Mouse (Mus musculus) CD8-positive naive resting alpha-beta T cell, adult 57 days (primary cell): ENCODE measurements around the gene Grk3. TPM values are rescaled to one million over a fixed set of nuclear protein-coding genes. Genes with fewer than 3 reads are reported as not detected.

Experiments
- total RNA-seq: library from RNA; stranded (reverse); gene quantifications from one replicate; pipeline ENCODE4 v1.2.4, GENCODE M21; 2023

Gene Grk3
- 7.3 TPM for total RNA-seq

DNA sequence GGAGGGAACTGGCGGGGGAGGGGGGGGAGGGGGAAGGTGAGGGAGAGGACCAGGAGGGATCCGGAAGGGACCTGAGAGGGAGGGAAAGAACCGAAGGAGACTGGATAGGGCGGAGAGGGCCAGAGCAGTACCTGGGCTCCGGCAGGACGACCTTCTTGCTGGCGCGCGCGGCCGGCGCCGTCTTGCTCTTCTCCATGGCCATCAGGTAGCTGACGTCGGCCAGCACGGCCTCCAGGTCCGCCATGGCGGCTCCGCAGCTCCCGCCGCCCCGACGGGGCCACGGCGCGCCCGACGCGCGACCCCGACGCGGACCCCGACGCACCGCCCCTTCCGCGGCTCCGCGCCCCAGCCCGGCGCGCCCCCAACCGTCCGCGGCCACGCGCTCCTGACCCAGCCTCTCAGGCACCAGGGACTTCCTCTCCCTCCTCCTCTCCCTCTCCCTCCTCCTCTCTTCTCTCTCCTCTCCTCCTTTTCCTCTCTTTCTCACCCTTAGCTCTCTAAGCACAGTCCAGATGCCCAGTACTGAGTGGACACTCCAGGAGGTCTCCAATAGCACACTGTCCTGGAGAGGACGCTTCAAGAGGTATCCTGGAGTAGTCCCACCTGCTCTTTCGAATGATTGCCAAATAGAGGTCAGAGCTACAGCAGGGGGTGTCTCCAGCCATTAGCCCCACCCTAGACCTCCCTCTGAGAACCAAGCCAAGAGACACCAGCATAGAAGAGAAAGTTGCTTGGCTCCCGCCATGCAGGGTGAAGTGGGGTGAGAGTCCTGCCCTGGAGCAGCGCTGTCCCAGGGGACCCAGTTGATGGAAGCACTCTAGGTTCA, at the start of gene Grk3:
Grk3 (minus strand) TSS at position 556 of the 826 bp plus-strand sequence.

DNA sequence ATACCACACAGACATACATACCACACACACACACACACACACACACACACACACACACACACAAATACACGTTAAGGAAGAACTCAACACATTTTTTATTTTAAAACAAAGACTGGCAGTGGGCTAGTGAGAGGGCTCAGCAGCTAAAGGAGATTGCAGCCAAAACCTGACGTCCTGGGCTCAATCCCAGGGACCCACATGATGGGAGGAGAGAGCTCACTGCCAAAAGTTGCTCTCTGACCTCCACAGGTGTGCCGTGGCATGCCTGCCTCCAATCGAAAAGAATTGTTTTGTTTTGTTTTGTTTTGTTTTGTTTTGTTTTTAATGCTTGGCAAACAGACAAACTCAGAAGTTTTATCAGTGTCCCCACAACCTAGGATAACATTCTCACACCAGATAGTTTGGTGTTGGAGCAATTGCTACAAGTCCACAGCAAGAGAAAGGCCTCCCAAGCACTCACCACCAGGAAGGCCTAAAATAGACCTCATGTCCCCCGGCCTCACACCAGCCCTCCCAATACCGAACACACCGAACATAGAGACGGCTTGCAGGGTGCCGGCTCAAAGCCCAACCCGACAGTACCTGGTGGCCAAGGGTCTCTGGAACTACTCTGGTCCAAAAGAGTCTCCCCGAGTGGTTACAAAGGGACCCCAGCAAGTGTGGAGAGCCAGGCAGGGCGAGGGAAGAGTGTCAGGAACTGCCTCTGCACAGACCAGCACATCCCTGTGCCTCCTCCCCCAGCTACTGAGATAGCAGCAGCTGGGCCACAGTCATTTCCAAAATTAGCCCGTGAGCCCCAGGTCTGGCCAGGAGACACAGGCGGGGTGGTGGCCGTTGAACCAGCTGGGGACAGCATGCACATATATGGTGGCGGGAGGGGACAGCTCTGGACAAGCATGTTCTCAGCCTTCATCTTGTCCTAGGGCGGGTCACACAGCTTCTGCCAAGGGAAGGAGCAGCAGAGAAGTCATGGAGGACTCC, 119.6 kb downstream of the Grk3 start, which contains the start of gene Myo18b:
Myo18b (minus strand) TSS at position 689 of the 981 bp plus-strand sequence.

Other genes starting within 250 kb of the Grk3 start
- 0.98 TPM for gene Myo18b, start 119.4 kb downstream of the Grk3 start, total RNA-seq
- not detected for gene Crybb2, start 54.3 kb upstream of the Grk3 start, total RNA-seq
- gene Crybb3, start 65.8 kb upstream of the Grk3 start, total RNA-seq: 0.49 TPM
- 1.6 TPM for gene 2900026A02Rik, start 205.4 kb upstream of the Grk3 start, total RNA-seq
- gene Tmem211, start 211.1 kb upstream of the Grk3 start, total RNA-seq: not detected